Mouse (Mus musculus) kidney, adult 18-20 months (tissue): ENCODE measurements at regions not wholly inside any gene's neighbourhood (a gene's known extent, or its start where the extent isn't known, plus 50 kb on each side); places are given as distances from the start of the nearest gene placed in this dataset.

Source experiments
- DNase-seq: peaks from one replicate; pipeline ENCODE4 v3.0.0; 2021

DNA sequence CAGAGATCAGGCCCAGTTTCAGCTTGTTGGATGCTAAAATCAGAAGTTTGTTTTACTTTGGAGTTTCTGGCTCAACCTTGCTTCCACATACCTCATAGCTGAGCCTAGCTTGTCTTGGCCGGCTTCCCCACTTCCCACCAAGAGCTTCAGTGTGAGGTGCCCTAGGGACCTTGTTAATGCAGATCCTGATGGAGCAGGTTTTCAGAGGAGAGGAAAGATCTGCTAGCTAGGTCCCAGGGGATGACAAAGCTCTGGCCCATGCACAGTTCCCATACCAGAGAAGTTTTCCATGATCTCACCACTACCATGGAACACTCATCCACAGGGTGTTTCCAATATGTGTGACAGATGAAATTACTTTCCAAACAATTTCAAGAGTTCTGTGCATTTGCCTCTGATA lies 131.9 kb upstream of the Stac start:
- DNase-seq: no peak

DNA sequence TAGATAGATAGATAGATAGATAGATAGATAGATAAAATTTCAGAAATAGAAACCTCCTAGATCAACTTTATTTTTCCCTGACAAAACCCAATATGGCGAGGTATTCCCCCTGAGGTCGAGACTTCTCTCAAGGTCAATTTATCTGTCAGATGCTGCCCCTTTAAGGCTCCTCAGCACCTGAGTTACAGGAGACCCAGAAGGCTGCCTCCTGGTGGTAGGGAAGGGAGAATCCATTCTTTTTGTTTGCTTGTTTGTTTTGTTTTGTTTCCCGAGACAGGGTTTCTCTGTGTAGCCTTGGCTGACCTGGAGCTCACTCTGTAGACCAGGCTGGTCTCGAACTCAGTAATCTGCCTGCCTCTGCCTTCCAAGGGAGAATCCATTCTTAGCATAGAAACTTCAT lies 127.3 kb upstream of the Stac start:
- DNase-seq: no peak

DNA sequence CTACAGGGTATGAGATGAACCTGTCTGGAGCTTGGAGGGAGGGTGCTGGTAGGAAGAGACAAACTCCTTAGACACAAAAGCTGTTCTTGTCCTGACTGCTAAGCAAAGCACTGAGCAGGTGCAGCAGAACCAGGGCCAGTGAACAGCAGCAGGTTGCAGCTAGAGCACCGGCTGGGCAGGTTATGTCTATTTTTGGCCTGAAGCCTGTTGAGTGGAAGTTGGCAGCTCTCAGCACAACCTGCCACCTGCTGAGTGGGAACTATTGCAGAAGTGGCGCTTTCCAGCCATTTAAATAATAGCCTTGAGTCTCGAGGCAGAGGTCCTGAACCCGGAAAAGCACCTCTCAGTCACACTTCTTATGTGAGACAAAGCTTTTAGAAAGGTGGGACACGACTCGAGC lies 114.8 kb upstream of the Stac start:
- DNase-seq: no peak

- DNase-seq: no peak
These were observed 111.2 kb upstream of the Stac start for GRCm38 (mm10) chr9:111801381-111801780.

DNA sequence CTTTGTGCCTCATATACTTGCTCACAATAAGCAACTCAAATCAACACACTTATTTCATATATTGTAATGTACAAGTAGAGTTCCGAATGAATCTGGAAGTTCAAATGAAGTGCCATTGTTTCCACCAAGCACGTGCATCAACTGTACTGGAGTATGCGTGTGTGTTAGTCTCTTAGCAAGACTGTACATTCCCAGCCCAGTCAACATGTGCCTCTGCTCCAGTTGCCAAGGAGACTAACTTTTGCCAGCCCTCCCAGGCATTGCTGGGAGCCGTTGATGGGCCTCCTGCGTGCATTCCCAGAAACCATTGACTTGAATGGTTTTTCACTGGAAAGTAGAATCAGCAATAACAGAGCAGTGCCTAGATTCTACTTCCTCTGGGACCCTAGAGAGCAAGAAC lies 110.7 kb upstream of the Stac start:
- DNase-seq: no peak

GRCm38 (mm10) chr9:111778981-111779380 lies 88.8 kb upstream of the Stac start:
- DNase-seq: no peak

DNA sequence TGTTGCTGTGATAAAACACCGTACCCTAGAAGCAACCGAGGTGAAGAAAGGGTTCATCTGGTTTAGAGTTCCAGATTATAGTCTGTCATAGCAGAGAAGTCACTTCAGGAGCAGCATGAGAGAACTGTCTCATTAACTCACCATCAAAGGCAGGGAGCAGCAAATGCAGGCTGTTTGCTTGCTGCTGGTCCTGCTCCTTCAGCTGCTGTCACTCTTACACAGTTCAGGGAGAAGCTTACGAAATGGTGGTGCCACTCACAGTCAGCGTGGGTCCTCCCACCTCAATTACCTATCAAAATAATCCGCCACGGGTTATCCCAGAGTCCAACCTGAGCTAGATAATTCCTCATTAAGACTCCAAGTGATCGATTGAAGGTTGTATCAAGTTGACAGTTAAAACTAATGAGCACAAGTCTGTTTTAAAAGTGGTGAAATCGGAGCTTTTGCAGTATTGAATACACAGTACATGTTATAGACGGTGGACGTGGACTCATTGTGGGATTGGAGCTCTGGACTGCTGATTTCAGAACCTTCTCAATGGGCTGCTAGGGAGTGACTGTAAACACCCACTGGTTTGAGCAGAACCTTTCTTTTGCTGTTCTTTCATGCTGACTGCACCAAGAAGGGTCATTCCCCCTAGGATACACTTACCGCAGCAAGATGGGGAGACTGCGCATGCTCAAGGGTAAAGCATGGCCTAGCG lies 87.4 kb upstream of the Stac start:
- DNase-seq: no peak

GRCm38 (mm10) chr9:111774229-111774628 lies 84.1 kb upstream of the Stac start:
- DNase-seq: no peak

DNA sequence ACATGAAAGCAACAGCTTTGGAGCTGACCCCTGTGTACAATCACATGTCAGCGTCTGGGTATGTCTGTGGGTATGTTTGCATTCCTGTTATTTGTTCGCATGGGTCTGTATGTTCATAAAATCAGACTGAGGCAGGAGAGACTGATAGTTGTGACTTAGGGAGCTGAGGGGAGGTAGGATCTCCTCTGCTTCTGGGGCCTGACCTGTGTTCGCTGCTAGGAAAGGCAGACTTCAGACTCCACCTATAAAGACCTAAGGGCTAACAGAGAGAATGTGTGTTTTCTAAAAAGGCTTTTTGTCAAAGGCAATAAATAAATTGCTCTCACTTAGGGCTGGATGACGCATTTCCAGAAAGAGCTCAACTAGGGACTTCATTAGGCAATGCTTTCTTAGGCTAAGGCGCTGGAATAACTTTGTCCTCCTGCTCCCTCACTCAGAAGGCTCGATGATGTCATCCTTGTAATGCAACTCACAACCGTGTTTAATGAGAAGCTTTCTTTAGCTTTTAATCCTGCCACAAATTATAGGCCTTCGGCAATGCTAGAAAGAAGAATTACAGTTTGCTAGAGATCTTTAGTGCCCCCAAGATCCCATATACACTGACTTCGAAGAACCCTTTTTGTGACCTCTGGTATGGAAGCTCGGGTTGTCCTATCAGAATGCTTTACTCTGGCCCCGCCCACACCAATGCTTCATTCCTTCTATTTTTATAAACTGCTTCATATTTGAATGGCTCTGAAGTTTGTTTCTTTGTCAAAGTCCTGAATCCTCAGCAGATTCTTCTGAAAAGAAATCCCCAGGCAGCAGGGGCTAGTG lies 72.7 kb upstream of the Stac start:
- no peak for DNase-seq

DNA sequence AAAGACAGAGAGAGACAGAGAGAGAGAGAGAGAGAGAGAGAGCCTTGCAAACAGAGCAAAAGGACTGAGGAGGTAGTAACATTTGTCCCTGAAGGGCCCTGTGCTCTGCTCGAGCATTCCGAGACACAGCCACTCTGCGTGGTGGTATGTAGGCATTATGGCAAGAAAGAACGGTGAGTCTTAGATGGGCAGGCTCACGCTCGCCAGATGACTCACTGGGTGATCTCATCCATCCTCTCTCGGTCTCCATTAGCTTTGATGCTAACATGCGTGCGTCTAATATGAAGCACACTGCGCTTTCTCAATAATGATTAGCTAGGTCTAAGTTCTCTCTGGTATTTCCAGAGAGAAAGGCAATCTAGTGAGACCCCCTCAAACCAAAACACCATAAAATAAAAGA lies 65.1 kb upstream of the Stac start:
- no peak for DNase-seq

- no peak for DNase-seq
These were observed 56.0 kb upstream of the Stac start for GRCm38 (mm10) chr9:111746151-111746550.

DNA sequence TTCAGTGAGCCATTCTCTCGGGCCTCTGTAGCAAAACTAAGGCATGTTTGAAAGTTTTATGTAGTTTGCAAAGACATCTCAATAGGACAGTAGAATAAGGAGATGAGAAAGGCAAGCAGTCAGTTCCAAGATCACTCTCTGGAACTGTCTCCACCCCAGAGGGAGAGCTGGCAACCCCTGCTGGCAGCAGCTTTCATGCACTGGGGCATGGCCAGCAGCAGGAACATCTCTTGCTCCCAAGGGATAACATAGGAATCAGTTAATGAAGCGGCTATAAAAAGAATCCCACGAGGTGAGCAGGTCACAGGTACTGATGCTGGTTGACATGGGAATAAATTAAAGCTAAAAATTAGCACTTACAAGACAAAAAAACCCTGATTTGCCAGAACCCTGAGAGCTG lies 55.1 kb upstream of the Stac start:
- no peak for DNase-seq
